Mouse (Mus musculus): ENCODE measurements at regions not wholly inside any gene's neighbourhood (a gene's known extent, or its start where the extent isn't known, plus 50 kb on each side); places are given as distances from the start of the nearest gene placed in this dataset.

DNA sequence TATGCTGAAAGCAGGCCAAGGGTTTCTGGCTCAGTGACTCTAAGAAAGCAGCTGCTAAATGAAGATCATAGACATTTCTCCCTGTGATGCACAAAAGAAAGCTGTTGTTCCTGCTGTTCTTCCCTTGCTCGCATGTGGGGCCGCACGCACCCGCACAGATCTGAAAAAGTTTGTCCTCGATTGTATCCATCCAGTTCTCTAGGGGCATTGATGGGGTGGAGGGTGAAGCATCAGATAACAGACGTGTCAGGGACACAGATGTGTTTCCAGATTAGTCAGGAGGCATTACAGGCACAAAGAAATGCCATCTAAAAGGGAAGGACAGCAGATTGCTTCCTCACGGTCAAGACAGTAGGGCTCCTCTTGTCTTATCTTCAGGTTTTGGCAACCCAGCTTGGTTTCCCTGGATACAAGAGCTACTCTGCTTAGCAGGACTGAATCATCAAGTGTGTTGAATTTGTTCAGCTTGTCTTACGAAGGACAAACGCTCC, 2001.3 kb downstream of the Pcdh9 start:
- in situ Hi-C loops (cut with MboI, MseI), result no loop called here

DNA sequence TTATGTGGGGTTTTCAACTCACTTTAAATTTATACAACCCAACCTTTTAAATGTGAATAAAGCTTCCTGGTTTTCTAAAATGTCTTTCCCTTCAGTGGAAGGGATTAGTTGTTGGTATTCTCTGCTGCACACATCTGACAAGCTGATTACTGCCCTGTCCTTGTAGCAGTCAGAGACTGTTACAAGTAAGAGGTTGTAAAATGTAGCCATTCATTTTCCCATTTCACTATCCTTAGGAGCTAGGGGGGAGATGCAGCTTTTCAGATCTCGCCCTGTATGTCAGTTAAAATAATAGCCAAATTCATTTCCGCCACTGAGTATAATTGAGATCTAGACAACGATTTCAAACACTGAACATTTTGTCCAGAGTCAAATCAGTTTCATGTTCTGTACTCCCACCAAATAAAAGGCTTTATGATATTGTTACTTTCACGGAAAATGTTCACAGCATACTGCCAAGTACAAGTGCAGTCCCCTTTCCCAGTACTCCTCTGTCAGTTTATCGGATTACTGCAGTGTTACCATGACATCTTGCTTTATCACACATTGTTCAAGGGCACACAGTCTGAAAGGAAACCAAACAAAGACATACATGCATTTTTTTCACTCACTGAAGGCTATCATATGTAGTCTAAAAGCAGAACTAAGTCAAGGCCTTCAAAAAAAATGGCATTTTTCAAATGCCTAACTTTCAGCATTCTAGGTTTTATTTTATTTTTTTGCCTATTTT, 2024.4 kb downstream of the Pcdh9 start:
- in situ Hi-C loops (cut with MboI, MseI), result no loop called here

DNA sequence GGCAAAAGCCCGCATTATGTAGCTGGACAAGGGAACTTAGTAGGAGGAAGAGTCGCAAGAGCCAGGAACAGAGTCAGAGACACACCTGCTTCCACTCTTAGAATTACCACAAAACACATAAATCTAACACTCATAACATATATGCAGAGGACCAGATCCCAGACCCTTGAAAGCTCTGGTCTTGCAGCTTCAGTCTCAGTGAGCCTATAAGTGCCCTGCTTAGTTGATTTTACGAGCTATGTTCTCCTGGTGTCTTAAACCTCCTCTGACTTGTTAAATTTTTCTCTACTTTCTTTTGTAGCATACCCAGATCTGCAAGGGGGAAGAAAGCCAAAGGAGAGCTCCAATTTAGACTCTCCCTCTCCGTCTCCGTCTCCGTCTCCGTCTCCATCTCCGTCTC, 2038.2 kb downstream of the Pcdh9 start:
- in situ Hi-C loops (cut with MboI, MseI), result loop anchor here (10.0 kb wide), 1 partner anchor 223 kb away; no protein-coding TSS in a partner anchor
